Mouse (Mus musculus): ENCODE measurements around the gene Pth1r. TPM values are rescaled to one million over a fixed set of nuclear protein-coding genes. Genes with fewer than 3 reads are reported as not detected.

The Pth1r gene
- polyA plus RNA-seq, 1 experiment, result 8.2 TPM

DNA sequence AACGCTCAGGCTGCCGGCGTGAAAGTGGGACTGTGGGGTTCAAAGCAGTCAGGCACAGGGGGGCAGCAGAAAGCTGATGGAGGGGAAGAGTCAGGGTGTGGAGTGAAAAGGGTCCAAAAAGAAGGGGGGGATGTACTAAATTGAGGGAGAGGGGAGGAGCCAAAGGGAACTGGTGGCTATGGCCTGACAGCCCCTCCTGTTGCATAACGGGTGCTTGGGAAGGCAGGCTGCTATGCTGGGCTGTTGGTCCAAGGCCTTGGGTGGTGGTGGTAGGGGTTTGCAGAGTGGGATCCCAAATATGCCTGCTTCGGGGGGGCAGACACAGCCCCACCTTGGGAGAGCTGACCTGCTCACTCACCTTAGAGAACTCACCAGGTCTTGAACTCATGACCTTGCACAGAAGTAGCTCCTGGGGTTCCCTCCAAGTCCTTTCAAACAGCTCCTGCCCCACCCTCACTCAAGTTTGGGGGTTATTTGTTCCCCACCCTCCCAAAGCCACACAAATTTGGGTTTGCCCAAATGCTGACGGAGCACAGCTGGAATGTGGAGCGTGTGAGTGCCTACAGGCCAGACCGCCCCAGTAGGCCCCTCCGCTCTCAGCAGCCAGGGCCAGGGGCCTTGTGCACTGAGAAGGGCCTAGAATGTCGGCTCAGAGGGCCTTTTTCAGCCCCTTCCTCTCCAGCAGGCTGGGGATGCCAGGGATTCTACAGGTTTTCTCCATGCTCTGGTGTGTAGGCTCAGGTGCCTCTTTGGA, 28.5 kb upstream of the Pth1r start:
- Histone ChIP-seq H3K4me3 (ENCODE audit: insufficient read depth, low read length) (no peak overlapping the region), H3K27ac (ENCODE audit: insufficient read depth, low read length) (no peak overlapping the region), H3K4me1 (ENCODE audit: control insufficient read depth, insufficient read depth, low read length) (no peaks in the 10 kb centered on the region)
- TF ChIP-seq CTCF (IDR thresholded peaks at IDR 0.05; ENCODE audit: extremely low read depth, insufficient read depth, low read length), result no peak

GRCm38 (mm10) chr9:110774403-110775268, 27.7 kb upstream of the Pth1r start:
- TF ChIP-seq POLR2A (IDR thresholded peaks at IDR 0.05; ENCODE audit: extremely low read depth, insufficient read depth, low read length) (no peak), CTCF (IDR thresholded peaks at IDR 0.05; ENCODE audit: extremely low read depth, insufficient read depth, low read length) (no peak)
- no peak overlapping the region for H3K4me3 ChIP-seq (ENCODE audit: insufficient read depth, low read length)
- no peak overlapping the region for H3K27ac ChIP-seq (ENCODE audit: insufficient read depth, low read length)
- no peaks in the 10 kb centered on the region for H3K4me1 ChIP-seq (ENCODE audit: control insufficient read depth, insufficient read depth, low read length)

DNA sequence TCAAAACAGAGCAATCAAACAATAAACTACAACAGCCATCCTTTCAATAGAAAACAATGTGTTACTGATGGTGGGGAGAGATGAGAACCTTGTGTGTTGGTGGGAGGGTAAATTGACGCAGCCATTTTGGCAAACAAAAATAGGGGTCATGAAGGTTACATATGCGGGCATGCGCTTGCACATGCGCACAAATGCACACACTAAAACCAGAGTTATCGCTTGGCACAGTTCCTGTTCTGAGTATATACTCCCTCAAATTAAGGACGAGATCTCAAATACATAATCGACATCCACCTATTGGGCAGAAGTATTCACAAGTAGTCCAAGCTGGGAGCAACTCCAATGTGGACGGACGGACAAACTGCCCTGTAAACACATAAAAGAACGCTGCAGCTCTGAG, 25.4 kb upstream of the Pth1r start:
- TF ChIP-seq POLR2A (IDR thresholded peaks at IDR 0.05; ENCODE audit: extremely low read depth, insufficient read depth, low read length) (no peak), CTCF (IDR thresholded peaks at IDR 0.05; ENCODE audit: extremely low read depth, insufficient read depth, low read length) (no peak)
- Histone ChIP-seq H3K4me1 (ENCODE audit: control insufficient read depth, insufficient read depth, low read length) (no peaks in the 10 kb centered on the region), H3K4me3 (ENCODE audit: insufficient read depth, low read length) (no peak overlapping the region)

GRCm38 (mm10) chr9:110763405-110763804, 16.5 kb upstream of the Pth1r start:
- no peak overlapping the region for H3K27ac ChIP-seq (ENCODE audit: insufficient read depth, low read length)
- no peak for TF ChIP-seq POLR2A (IDR thresholded peaks at IDR 0.05; ENCODE audit: extremely low read depth, insufficient read depth, low read length)
- no peak for TF ChIP-seq CTCF (IDR thresholded peaks at IDR 0.05; ENCODE audit: extremely low read depth, insufficient read depth, low read length)
- H3K4me1 ChIP-seq (ENCODE audit: control insufficient read depth, insufficient read depth, low read length), result no peaks in the 10 kb centered on the region

More for the DNA sequence above, 25.4 kb upstream of the Pth1r start:
- no peak overlapping the region for H3K27ac ChIP-seq (ENCODE audit: insufficient read depth, low read length)

DNA sequence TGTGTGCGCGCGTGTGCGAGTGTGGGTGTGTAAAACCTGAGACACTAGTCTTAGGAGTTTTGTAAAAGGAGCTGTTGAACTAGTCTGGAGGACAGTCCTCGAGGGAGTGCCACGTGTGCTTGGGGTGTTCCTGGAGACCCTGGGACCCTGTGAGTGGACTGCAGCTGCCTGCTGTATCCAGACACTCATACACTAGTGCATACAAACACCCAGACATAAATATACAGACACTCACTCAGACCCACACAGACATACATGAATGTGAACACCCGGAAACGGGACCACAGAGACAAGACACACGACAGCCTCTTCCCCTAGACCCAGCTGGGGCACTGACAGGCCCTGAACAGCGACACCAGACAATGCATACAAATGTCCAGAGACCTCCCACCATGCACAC, 15.8 kb upstream of the Pth1r start:
- Histone ChIP-seq H3K4me3 (ENCODE audit: insufficient read depth, low read length) (no peak overlapping the region), H3K27ac (ENCODE audit: insufficient read depth, low read length) (no peak overlapping the region), H3K4me1 (ENCODE audit: control insufficient read depth, insufficient read depth, low read length) (no peaks in the 10 kb centered on the region)
- TF ChIP-seq POLR2A (IDR thresholded peaks at IDR 0.05; ENCODE audit: extremely low read depth, insufficient read depth, low read length) (no peak), CTCF (IDR thresholded peaks at IDR 0.05; ENCODE audit: extremely low read depth, insufficient read depth, low read length) (no peak)

More at GRCm38 (mm10) chr9:110763405-110763804, 16.5 kb upstream of the Pth1r start:
- H3K4me3 ChIP-seq (ENCODE audit: insufficient read depth, low read length), result no peak overlapping the region

DNA sequence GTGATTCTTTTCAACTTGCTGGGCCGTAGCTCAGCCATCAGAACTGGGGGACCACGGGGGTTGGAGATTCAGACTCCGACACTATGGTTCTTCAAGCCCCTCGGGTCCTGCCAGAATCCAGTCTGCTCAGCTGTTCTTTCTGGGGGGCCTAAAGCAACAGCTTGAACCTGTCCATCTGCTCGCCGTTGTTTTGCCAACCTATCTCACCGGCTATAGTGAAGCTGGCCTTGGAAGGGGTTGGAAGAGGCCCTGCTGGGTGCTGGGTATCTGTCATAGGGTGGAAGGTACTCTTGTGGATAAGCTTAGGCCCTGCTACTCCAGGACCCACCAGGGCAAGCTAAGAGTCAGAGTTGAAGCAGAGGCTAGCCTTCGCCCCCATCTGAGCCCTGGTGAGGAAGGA, 13.9 kb upstream of the Pth1r start:
- H3K4me3 ChIP-seq (ENCODE audit: insufficient read depth, low read length), result no peak overlapping the region
- no peak overlapping the region for H3K27ac ChIP-seq (ENCODE audit: insufficient read depth, low read length)
- H3K4me1 ChIP-seq (ENCODE audit: control insufficient read depth, insufficient read depth, low read length), result no peaks in the 10 kb centered on the region
- TF ChIP-seq POLR2A (IDR thresholded peaks at IDR 0.05; ENCODE audit: extremely low read depth, insufficient read depth, low read length) (no peak), CTCF (IDR thresholded peaks at IDR 0.05; ENCODE audit: extremely low read depth, insufficient read depth, low read length) (no peak)

DNA sequence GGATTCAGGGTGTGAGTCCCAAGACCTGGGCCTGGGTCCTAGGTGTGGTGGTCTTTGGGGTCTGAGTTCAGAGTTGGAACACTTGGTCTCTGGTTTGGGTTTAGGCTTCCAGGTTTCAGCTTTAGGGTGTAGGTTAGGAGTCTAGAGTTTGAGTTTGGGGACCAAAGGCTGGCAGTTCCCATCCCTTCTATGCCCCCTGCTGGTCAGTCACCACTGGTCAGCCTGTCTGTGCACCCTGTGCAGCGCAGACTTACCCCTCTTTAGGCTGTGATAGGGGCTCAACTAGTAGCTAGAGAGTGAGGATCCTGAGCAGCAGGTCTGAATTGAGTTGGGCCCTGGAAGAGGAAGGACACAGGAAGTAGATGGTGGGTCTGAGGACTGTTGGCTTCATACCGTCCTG, 12.3 kb upstream of the Pth1r start:
- no peak overlapping the region for H3K4me3 ChIP-seq (ENCODE audit: insufficient read depth, low read length)
- H3K27ac ChIP-seq (ENCODE audit: insufficient read depth, low read length), result no peak overlapping the region
- no peaks in the 10 kb centered on the region for H3K4me1 ChIP-seq (ENCODE audit: control insufficient read depth, insufficient read depth, low read length)
- TF ChIP-seq CTCF (IDR thresholded peaks at IDR 0.05; ENCODE audit: extremely low read depth, insufficient read depth, low read length) (peak; percentile 50), POLR2A (IDR thresholded peaks at IDR 0.05; ENCODE audit: extremely low read depth, insufficient read depth, low read length) (no peak)

GRCm38 (mm10) chr9:110758605-110759004, 11.7 kb upstream of the Pth1r start:
- no peaks in the 10 kb centered on the region for H3K4me1 ChIP-seq (ENCODE audit: control insufficient read depth, insufficient read depth, low read length)
- TF ChIP-seq CTCF (IDR thresholded peaks at IDR 0.05; ENCODE audit: extremely low read depth, insufficient read depth, low read length) (no peak), POLR2A (IDR thresholded peaks at IDR 0.05; ENCODE audit: extremely low read depth, insufficient read depth, low read length) (no peak)
- H3K4me3 ChIP-seq (ENCODE audit: insufficient read depth, low read length), result no peak overlapping the region
- H3K27ac ChIP-seq (ENCODE audit: insufficient read depth, low read length), result no peak overlapping the region

- TF ChIP-seq POLR2A (IDR thresholded peaks at IDR 0.05; ENCODE audit: extremely low read depth, insufficient read depth, low read length) (no peak), CTCF (IDR thresholded peaks at IDR 0.05; ENCODE audit: extremely low read depth, insufficient read depth, low read length) (no peak)
- Histone ChIP-seq H3K4me1 (ENCODE audit: control insufficient read depth, insufficient read depth, low read length) (no peaks in the 10 kb centered on the region), H3K27ac (ENCODE audit: insufficient read depth, low read length) (no peak overlapping the region), H3K4me3 (ENCODE audit: insufficient read depth, low read length) (no peak overlapping the region)
These were observed 10.9 kb upstream of the Pth1r start for GRCm38 (mm10) chr9:110757816-110758215.

GRCm38 (mm10) chr9:110753773-110754172, 6.8 kb upstream of the Pth1r start:
- no peak overlapping the region for H3K27ac ChIP-seq (ENCODE audit: insufficient read depth, low read length)
- no peak for TF ChIP-seq POLR2A (IDR thresholded peaks at IDR 0.05; ENCODE audit: extremely low read depth, insufficient read depth, low read length)
- TF ChIP-seq CTCF (IDR thresholded peaks at IDR 0.05; ENCODE audit: extremely low read depth, insufficient read depth, low read length), result no peak
- H3K4me1 ChIP-seq (ENCODE audit: control insufficient read depth, insufficient read depth, low read length), result no peaks in the 10 kb centered on the region
- no peak overlapping the region for H3K4me3 ChIP-seq (ENCODE audit: insufficient read depth, low read length)

Measured in cortical plate, adult 2 months (tissue).